Comparison of ENCODE assay signal across 18 mouse cellular contexts in genomic region chr17:75544262-75544661, GRCm38 (mm10). TPM values are rescaled to one million over a fixed set of nuclear protein-coding genes. Genes with fewer than 3 reads are reported as not detected.
DNase-seq lines count a peak whose midpoint lies in the region; ATAC-seq and TF ChIP-seq lines count a peak whose summit lies in the region.
"Had no signal": no experiment of that assay in that cellular context is flagged by ENCODE, and none has a peak within 500 bp of the region (broad histone marks: within the 10 kb centered on the region; RNA-seq: fewer than 3 reads in every experiment).

No protein-coding gene starts in this region.

- intact Hi-C loops in heart, postnatal 25 days (cut with DNase I), result no loop called here
- intact Hi-C loops in heart, postnatal 14 days (cut with DNase I), result loop anchor here (10.0 kb wide), 1 partner anchor 539 kb away; the partner anchor contains the start of gene Ltbp1

- H3K27me3 ChIP-seq in liver, postnatal 0 days (ENCODE audit: insufficient read depth, low read length), result no peaks in the 10 kb centered on the region
- H3K27me3 ChIP-seq: forebrain, embryonic 13.5 days; hindbrain, embryonic 15.5 days; limb, embryonic 15.5 days; midbrain, embryonic 12.5 days had no signal

- H3K4me3 ChIP-seq in liver, postnatal 0 days (ENCODE audit: low read depth, low read length), result no peak overlapping the region
- H3K4me3 ChIP-seq: forebrain, embryonic 13.5 days; hindbrain, embryonic 15.5 days; limb, embryonic 15.5 days; midbrain, embryonic 12.5 days; myocyte had no signal

- ATAC-seq in liver, postnatal 0 days, result peak; percentile 49
- ATAC-seq: forebrain, embryonic 13.5 days had no signal

- TF ChIP-seq EP300 in liver, postnatal 0 days (IDR thresholded peaks at IDR 0.05; ENCODE audit: low read depth), result no peak

- H3K27ac ChIP-seq in liver, postnatal 0 days (ENCODE audit: low read depth), result no peak overlapping the region
- H3K27ac ChIP-seq: forebrain, embryonic 13.5 days; hindbrain, embryonic 15.5 days; limb, embryonic 15.5 days; midbrain, embryonic 12.5 days had no signal

- H3K9ac ChIP-seq in liver, postnatal 0 days (replicated peaks), result no peak overlapping the region
- H3K9ac ChIP-seq: forebrain, embryonic 13.5 days; hindbrain, embryonic 15.5 days; limb, embryonic 15.5 days; midbrain, embryonic 12.5 days had no signal

- H3K9me3 ChIP-seq in liver, postnatal 0 days (ENCODE audit: low read length), result no peaks in the 10 kb centered on the region
- H3K9me3 ChIP-seq: forebrain, embryonic 13.5 days; hindbrain, embryonic 15.5 days; limb, embryonic 15.5 days; midbrain, embryonic 12.5 days had no signal

- 49% methylated on average over 7 of the region's 7 CpGs for WGBS in liver, postnatal 0 days (ENCODE audit: insufficient replicate concordance)

- peaks cover 22% of the 10 kb centered on the region for H3K36me3 ChIP-seq in liver, postnatal 0 days (replicated peaks; ENCODE audit: insufficient read depth, low read length)

- H3K4me2 ChIP-seq in liver, postnatal 0 days (ENCODE audit: low read depth, low read length), result no peak overlapping the region
- H3K4me2 ChIP-seq: forebrain, embryonic 13.5 days; hindbrain, embryonic 15.5 days; limb, embryonic 15.5 days; midbrain, embryonic 12.5 days had no signal

- peaks cover 4% of the 10 kb centered on the region; the same call in 1 of the 2 replicates for H3K4me1 ChIP-seq in liver, postnatal 0 days (ENCODE audit: insufficient read depth)
- H3K4me1 ChIP-seq: forebrain, embryonic 13.5 days; midbrain, embryonic 12.5 days had no signal

- peak; percentile 90 for DNase-seq in heart, adult 11 months
- DNase-seq in heart, postnatal 25 days (ENCODE audit: low spot score), result no peak
- peak; percentile 26 for DNase-seq in adrenal gland, postnatal 25 days
- DNase-seq in heart, postnatal 14 days, result peak; percentile 35 to 39
- peak; percentile 66 for DNase-seq in liver, postnatal 0 days
- DNase-seq in natural killer cell, adult 2 months (ENCODE audit: low spot score in 2 of 2), result no peak
- no peak for DNase-seq in embryo, embryonic 11 days
- DNase-seq in urinary bladder, postnatal 36 days (ENCODE audit: low spot score in 2 of 2), result no peak
- DNase-seq: cerebellum, adult 11-12 months; kidney, adult 11 months; kidney, postnatal 14 days; lung, postnatal 14 days; right cerebral cortex, postnatal 4 days had no signal

- no peak for TF ChIP-seq CTCF in liver, postnatal 0 days (IDR thresholded peaks at IDR 0.05; ENCODE audit: low read depth)

RNA-seq across cellular contexts. Expression of gene Fam98a, which starts 7.5 kb away (rescaled TPM):
- 10 to 100 TPM; 40.4 to 41.2 TPM for total RNA-seq in heart, postnatal 25 days (2021)
- total RNA-seq in adrenal gland, postnatal 25 days (2021), result 31.3 and 31.4 TPM in 2 replicates
- total RNA-seq in heart, postnatal 14 days (2021), result 10 to 100 TPM; 37.4 to 43.2 TPM
- polyA plus RNA-seq in liver, postnatal 0 days (2015; fragmentation: Nextera tagmentation; extraction: Ambion mirVana), result 10.2 and 10.7 TPM in 2 replicates

Comparison
In these comparisons a context has a peak if more than half of its experiments do, and no peak if none do; other contexts are left out.
1. DNase-seq: peak in heart, adult 11 months (single experiment), adrenal gland, postnatal 25 days (single experiment), heart, postnatal 14 days (2 of 2) and liver, postnatal 0 days (single experiment); none in heart, postnatal 25 days (single experiment), natural killer cell, adult 2 months (0 of 2), embryo, embryonic 11 days (single experiment) and urinary bladder, postnatal 36 days (0 of 2).